Mouse (Mus musculus) forebrain, embryonic 15.5 days (tissue): ENCODE data around the gene Maml3. TPM values are rescaled to one million over a fixed set of nuclear protein-coding genes. Genes with fewer than 3 reads are reported as not detected.

Experiments used
- ATAC-seq: fragments of 200-750 bp; cut with Nextera tagmentation; replicated peaks from 2 replicates; pipeline ENCODE4 v1.8.0; 2017; ENCODE audit warnings: mild to moderate bottlenecking, moderate TSS enrichment, moderate library complexity
- H3K27ac ChIP-seq: fragments of 300-500 bp; sonication (generic); replicated peaks from 2 replicates; pipeline ENCODE4 v1.5.1; 2015; ENCODE audit warnings: mild to moderate bottlenecking, inconsistent platforms
- H3K27me3 ChIP-seq: fragments of 300-500 bp; sonication (generic); 2 replicates; pipeline ENCODE4 v1.6.1; 2015; ENCODE audit warnings: inconsistent platforms
- H3K36me3 ChIP-seq: fragments of 300-500 bp; sonication (generic); 2 replicates; pipeline ENCODE4 v1.6.1; 2015; ENCODE audit warnings: mild to moderate bottlenecking, inconsistent platforms
- H3K4me1 ChIP-seq: fragments of 300-500 bp; sonication (generic); 2 replicates; pipeline ENCODE4 v1.6.1; 2015; ENCODE audit warnings: inconsistent platforms
- H3K4me2 ChIP-seq: fragments of 300-500 bp; sonication (generic); replicated peaks from 2 replicates; pipeline ENCODE4 v1.6.1; 2015; ENCODE audit warnings: mild to moderate bottlenecking, inconsistent platforms
- H3K4me3 ChIP-seq: fragments of 300-500 bp; sonication (generic); 2 replicates; pipeline ENCODE4 v1.5.1; 2015; ENCODE audit warnings: mild to moderate bottlenecking, inconsistent platforms
- H3K9ac ChIP-seq: fragments of 300-500 bp; sonication (generic); replicated peaks from 2 replicates; pipeline ENCODE4 v1.6.1; 2015; ENCODE audit warnings: mild to moderate bottlenecking, inconsistent platforms
- H3K9me3 ChIP-seq: fragments of 300-500 bp; sonication (generic); 2 replicates; pipeline ENCODE4 v1.6.1; 2016; ENCODE audit warnings: inconsistent platforms
- WGBS: fragments of 180-500 bp; shearing (Covaris S2); methylation state at CpG from one replicate; pipeline ENCODE4 v1.1.7; 2015; ENCODE audit warnings: mixed read lengths; 5-methylcytosine and 5-hydroxymethylcytosine counted together
- polyA plus RNA-seq: library from polyadenylated mRNA; unstranded; fragments of >200 nt; fragmentation: Nextera tagmentation; extraction: Ambion mirVana; gene quantifications from 2 replicates; pipeline ENCODE4 v1.2.1, GENCODE M21; 2015

The Maml3 gene
- polyA plus RNA-seq, 1 experiment from 2014 or later = 4.9 TPM

DNA sequence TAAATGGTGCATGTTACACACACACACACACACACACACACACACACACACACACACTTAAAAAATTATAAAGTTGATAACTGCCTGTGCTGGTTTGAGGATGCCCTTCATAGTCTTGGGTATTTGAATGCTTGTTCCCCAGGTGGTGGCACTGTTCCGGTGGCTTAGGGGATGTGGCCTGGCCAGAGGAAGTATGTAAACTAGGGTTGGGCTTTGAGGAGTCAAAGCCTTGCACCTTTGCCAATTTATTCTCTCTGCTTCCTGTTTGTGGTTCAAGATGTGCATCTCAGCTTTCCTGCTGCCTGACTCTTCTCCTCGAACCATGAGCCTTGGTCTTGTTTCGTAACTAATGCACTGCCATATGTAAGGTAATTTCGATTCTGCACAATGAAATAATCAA, 257.6 kb downstream of the Maml3 start:
- ATAC-seq = no peak
- Histone ChIP-seq H3K27me3 (no peaks in the 10 kb centered on the region), H3K27ac (no peak overlapping the region), H3K9me3 (no peaks in the 10 kb centered on the region), H3K4me1 (0 out of 2 replicates have a peak, but pooled peaks cover 2% of the 10 kb centered on the region), H3K4me3 (no peak overlapping the region), H3K4me2 (no peak overlapping the region), H3K36me3 (no peaks in the 10 kb centered on the region), H3K9ac (no peak overlapping the region)
- WGBS = 96% methylated on average over 4 of the region's 4 CpGs

- Histone ChIP-seq H3K4me2 (no peak overlapping the region), H3K4me1 (peaks cover 9% of the 10 kb centered on the region), H3K9ac (no peak overlapping the region), H3K9me3 (no peaks in the 10 kb centered on the region), H3K27me3 (no peaks in the 10 kb centered on the region), H3K36me3 (no peaks in the 10 kb centered on the region), H3K4me3 (no peak overlapping the region), H3K27ac (no peak overlapping the region)
- no peak for ATAC-seq
- 87% methylated on average over 9 of the region's 9 CpGs for WGBS
Measured at GRCm38 (mm10) chr3:51844255-51844654, 260.6 kb downstream of the Maml3 start.

GRCm38 (mm10) chr3:51842140-51842539, 262.7 kb downstream of the Maml3 start:
- Histone ChIP-seq H3K36me3 (no peaks in the 10 kb centered on the region), H3K4me1 (peaks cover 9% of the 10 kb centered on the region), H3K4me2 (no peak overlapping the region), H3K27ac (no peak overlapping the region), H3K9me3 (no peaks in the 10 kb centered on the region), H3K9ac (no peak overlapping the region), H3K4me3 (no peak overlapping the region), H3K27me3 (no peaks in the 10 kb centered on the region)
- ATAC-seq = no peak
- 57% methylated on average over 12 of the region's 12 CpGs for WGBS

DNA sequence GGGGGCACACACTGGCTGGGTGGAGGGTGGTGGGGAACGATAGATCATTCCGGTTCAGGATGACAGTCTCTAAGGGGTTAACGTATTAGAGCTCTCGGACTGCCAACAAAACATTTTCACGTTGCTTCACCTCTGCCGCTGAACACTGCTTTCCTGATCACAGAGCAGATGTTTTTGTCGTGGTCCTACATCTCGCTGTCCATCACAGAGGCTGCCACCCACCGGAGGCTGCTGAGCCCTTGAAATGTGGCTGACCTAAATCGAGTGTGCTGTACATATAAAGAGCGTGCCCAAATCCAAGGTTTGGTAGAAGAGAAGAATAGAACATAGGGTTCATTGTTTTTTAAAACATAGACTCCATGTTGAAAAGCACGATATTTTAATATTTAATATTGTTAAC, 263.3 kb downstream of the Maml3 start:
- H3K27me3 ChIP-seq = no peaks in the 10 kb centered on the region
- H3K4me1 ChIP-seq = peaks cover 9% of the 10 kb centered on the region
- H3K27ac ChIP-seq = no peak overlapping the region
- H3K9me3 ChIP-seq = no peaks in the 10 kb centered on the region
- no peak for ATAC-seq
- 49% methylated on average over 12 of the region's 12 CpGs for WGBS
- H3K4me3 ChIP-seq = no peak overlapping the region
- H3K4me2 ChIP-seq = no peak overlapping the region
- H3K36me3 ChIP-seq = no peaks in the 10 kb centered on the region
- no peak overlapping the region for H3K9ac ChIP-seq

DNA sequence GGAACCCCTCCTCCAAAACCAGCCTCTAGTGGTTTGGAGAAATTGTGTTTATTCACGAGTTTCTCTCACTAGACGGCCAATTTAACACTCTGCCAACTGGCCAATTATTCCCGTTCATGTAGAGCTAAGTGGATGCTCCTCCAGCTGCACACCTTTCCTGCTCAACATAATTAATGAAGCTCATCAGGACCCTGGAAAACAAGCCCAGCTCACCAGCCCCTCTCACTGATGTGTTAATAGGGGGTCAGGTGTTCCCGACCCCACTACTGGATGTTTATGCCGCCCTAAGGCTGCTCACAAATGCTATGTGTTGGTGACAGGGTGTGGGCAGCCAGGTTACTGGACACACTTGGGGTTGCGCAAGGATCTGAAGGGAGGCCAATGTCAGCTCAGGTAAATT, 263.7 kb downstream of the Maml3 start:
- H3K27ac ChIP-seq = no peak overlapping the region
- no peak overlapping the region for H3K9ac ChIP-seq
- H3K27me3 ChIP-seq = no peaks in the 10 kb centered on the region
- peaks cover 9% of the 10 kb centered on the region for H3K4me1 ChIP-seq
- no peaks in the 10 kb centered on the region for H3K9me3 ChIP-seq
- 49% methylated on average over 6 of the region's 6 CpGs for WGBS
- no peak overlapping the region for H3K4me3 ChIP-seq
- H3K36me3 ChIP-seq = no peaks in the 10 kb centered on the region
- ATAC-seq = peak; percentile 60
- no peak overlapping the region for H3K4me2 ChIP-seq

- H3K27ac ChIP-seq = no peak overlapping the region
- no peak overlapping the region for H3K4me3 ChIP-seq
- H3K9me3 ChIP-seq = no peaks in the 10 kb centered on the region
- no peak overlapping the region for H3K4me2 ChIP-seq
- no peak for ATAC-seq
- no peaks in the 10 kb centered on the region for H3K36me3 ChIP-seq
- H3K4me1 ChIP-seq = peaks cover 9% of the 10 kb centered on the region
- WGBS = 91% methylated on average over 13 of the region's 13 CpGs
- H3K27me3 ChIP-seq = no peaks in the 10 kb centered on the region
- no peak overlapping the region for H3K9ac ChIP-seq
Measured at GRCm38 (mm10) chr3:51840095-51840805, 264.6 kb downstream of the Maml3 start.

DNA sequence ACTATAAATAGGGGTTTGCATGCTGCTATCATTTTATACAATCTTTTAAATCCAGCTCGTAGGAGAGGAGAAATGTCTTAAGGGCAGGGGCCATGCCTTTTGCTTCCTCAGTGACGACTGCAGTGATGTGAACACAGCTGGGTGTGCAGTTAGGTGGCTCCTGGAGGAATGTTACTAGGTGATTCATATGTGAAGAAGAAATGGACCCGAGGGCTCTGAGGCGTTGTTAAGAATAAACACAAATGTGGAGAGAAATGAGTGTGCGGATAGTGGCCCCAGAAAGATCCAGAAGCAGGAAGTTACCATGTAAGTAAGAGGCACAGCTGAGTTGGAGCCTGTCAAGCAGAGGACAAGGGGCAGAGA, 265.5 kb downstream of the Maml3 start:
- Histone ChIP-seq H3K9me3 (no peaks in the 10 kb centered on the region), H3K27me3 (no peaks in the 10 kb centered on the region), H3K4me1 (peaks cover 9% of the 10 kb centered on the region), H3K9ac (no peak overlapping the region), H3K4me3 (no peak overlapping the region), H3K36me3 (no peaks in the 10 kb centered on the region), H3K27ac (0 out of 2 replicates have a peak overlapping the region, but pooled peaks have one; percentile 8), H3K4me2 (no peak overlapping the region)
- no peak for ATAC-seq
- WGBS = 87% methylated on average over 5 of the region's 5 CpGs

DNA sequence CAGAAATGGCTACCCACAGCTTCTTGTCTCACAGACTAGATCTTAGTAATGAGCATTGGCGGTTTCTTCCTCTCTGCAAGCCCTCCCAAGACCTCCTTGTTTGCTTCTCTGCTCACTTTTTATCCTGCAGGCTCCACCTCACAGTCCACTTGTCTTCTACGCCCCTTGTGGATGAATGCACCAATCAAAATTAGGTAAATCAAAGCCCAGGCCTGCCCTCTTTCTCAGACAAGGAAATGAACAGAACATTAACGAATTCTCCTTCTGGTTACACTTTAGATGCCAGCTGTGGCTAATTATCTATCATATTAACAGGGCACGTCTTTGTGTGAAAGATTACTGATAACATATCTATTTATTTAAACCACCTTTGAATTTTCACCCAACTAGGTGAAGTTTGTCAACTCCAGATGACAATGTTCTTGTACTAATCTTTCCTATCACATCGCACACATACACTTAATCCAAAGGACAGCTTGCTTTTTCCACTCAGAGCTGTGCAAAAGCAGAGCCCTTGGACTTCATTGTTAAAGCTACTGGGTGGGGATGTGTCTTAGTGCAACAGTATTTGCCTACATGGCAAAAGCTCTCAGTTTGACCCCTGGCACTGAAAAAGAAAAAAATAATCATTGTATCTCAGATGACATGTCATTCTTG, 266.1 kb downstream of the Maml3 start:
- peaks cover 9% of the 10 kb centered on the region for H3K4me1 ChIP-seq
- H3K4me3 ChIP-seq = no peak overlapping the region
- no peaks in the 10 kb centered on the region for H3K27me3 ChIP-seq
- WGBS = 58% methylated on average over 5 of the region's 5 CpGs
- peak overlapping the region; percentile 8; the same call in 1 of the 2 replicates for H3K27ac ChIP-seq
- ATAC-seq = no peak
- H3K36me3 ChIP-seq = no peaks in the 10 kb centered on the region
- H3K4me2 ChIP-seq = no peak overlapping the region
- H3K9ac ChIP-seq = no peak overlapping the region
- H3K9me3 ChIP-seq = no peaks in the 10 kb centered on the region

GRCm38 (mm10) chr3:51832985-51833384, 271.9 kb downstream of the Maml3 start:
- WGBS = 12% methylated on average over 15 of the region's 15 CpGs
- Histone ChIP-seq H3K9me3 (no peaks in the 10 kb centered on the region), H3K36me3 (no peaks in the 10 kb centered on the region), H3K27me3 (no peaks in the 10 kb centered on the region), H3K27ac (peak overlapping the region; percentile 45), H3K4me2 (peak overlapping the region; percentile 22), H3K4me1 (peaks cover 12% of the 10 kb centered on the region), H3K9ac (no peak overlapping the region), H3K4me3 (no peak overlapping the region)
- peak; percentile 63 for ATAC-seq

GRCm38 (mm10) chr3:51830821-51831429, 274.0 kb downstream of the Maml3 start:
- H3K9me3 ChIP-seq = no peaks in the 10 kb centered on the region
- H3K4me1 ChIP-seq = peaks cover 12% of the 10 kb centered on the region
- H3K4me2 ChIP-seq = no peak overlapping the region
- no peaks in the 10 kb centered on the region for H3K36me3 ChIP-seq
- 87% methylated on average over 9 of the region's 9 CpGs for WGBS
- ATAC-seq = no peak
- no peak overlapping the region for H3K9ac ChIP-seq
- H3K4me3 ChIP-seq = no peak overlapping the region
- H3K27me3 ChIP-seq = no peaks in the 10 kb centered on the region
- no peak overlapping the region for H3K27ac ChIP-seq

- no peak overlapping the region for H3K9ac ChIP-seq
- H3K36me3 ChIP-seq = no peaks in the 10 kb centered on the region
- no peak overlapping the region for H3K4me2 ChIP-seq
- no peak overlapping the region for H3K27ac ChIP-seq
- no peak overlapping the region for H3K4me3 ChIP-seq
- ATAC-seq = no peak
- 88% methylated on average over 10 of the region's 10 CpGs for WGBS
- no peaks in the 10 kb centered on the region for H3K4me1 ChIP-seq
- no peaks in the 10 kb centered on the region for H3K27me3 ChIP-seq
- H3K9me3 ChIP-seq = no peaks in the 10 kb centered on the region
Measured at GRCm38 (mm10) chr3:51825530-51825929, 279.3 kb downstream of the Maml3 start.

- no peaks in the 10 kb centered on the region for H3K27me3 ChIP-seq
- no peaks in the 10 kb centered on the region for H3K9me3 ChIP-seq
- no peak overlapping the region for H3K27ac ChIP-seq
- H3K36me3 ChIP-seq = no peaks in the 10 kb centered on the region
- WGBS = 92% methylated on average over 9 of the region's 9 CpGs
- H3K4me2 ChIP-seq = no peak overlapping the region
- no peak overlapping the region for H3K9ac ChIP-seq
- no peaks in the 10 kb centered on the region for H3K4me1 ChIP-seq
- H3K4me3 ChIP-seq = no peak overlapping the region
- ATAC-seq = no peak
Measured at GRCm38 (mm10) chr3:51824506-51824905, 280.4 kb downstream of the Maml3 start.
